Mouse (Mus musculus): ENCODE measurements around the gene Msi2. TPM values are rescaled to one million over a fixed set of nuclear protein-coding genes. Genes with fewer than 3 reads are reported as not detected.

Msi2 gene
- polyA plus RNA-seq, 1 experiment, result 14.4 TPM

GRCm38 (mm10) chr11:88364231-88364630, 354.1 kb downstream of the Msi2 start:
- Histone ChIP-seq H3K27me3 (replicated peaks) (no peaks in the 10 kb centered on the region), H3K4me1 (peaks cover 27% of the 10 kb centered on the region), H3K9me3 (no peaks in the 10 kb centered on the region), H3K4me3 (replicated peaks) (no peak overlapping the region), H3K36me3 (replicated peaks; ENCODE audit: low read length) (peaks cover 80% of the 10 kb centered on the region)
- TF ChIP-seq GATA1 (IDR thresholded peaks at IDR 0.05; ENCODE audit: borderline replicate concordance, low read length), result no peak
- TF ChIP-seq FLI1 (IDR thresholded peaks at IDR 0.05; ENCODE audit: low read length), result no peak

- peaks cover 74% of the 10 kb centered on the region for H3K36me3 ChIP-seq (replicated peaks; ENCODE audit: low read length)
- no peak overlapping the region for H3K4me3 ChIP-seq (replicated peaks)
- TF ChIP-seq FLI1 (IDR thresholded peaks at IDR 0.05; ENCODE audit: low read length), result no peak
- TF ChIP-seq GATA1 (IDR thresholded peaks at IDR 0.05; ENCODE audit: borderline replicate concordance, low read length), result no peak
- H3K9me3 ChIP-seq, result no peaks in the 10 kb centered on the region
- no peaks in the 10 kb centered on the region for H3K27me3 ChIP-seq (replicated peaks)
- peaks cover 22% of the 10 kb centered on the region for H3K4me1 ChIP-seq
Measured at GRCm38 (mm10) chr11:88363481-88363880, 354.8 kb downstream of the Msi2 start.

DNA sequence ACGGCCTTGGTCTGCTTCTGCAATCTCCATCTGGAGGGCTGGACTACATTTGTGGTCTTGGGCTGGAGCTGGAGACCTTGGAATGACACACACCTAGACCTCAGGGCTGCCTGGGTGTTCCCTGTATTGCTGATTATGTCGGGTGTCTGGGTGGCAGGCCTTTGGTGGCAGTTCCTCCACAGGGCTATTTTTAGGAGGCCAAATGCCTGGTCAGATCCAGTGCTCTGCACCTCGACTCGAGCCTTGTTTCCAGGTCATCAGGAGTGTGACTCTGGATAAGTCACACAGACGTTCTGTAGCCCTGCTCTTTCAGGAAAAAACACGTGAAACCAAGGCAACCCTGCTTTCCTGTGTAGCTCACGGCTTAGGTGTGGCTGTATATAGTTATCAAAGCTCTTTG, 358.6 kb downstream of the Msi2 start:
- Histone ChIP-seq H3K36me3 (replicated peaks; ENCODE audit: low read length) (peaks cover 61% of the 10 kb centered on the region), H3K4me1 (peaks cover 13% of the 10 kb centered on the region), H3K9me3 (no peaks in the 10 kb centered on the region), H3K4me3 (replicated peaks) (no peak overlapping the region), H3K27me3 (replicated peaks) (no peaks in the 10 kb centered on the region)
- no peak for TF ChIP-seq FLI1 (IDR thresholded peaks at IDR 0.05; ENCODE audit: low read length)
- no peak for TF ChIP-seq GATA1 (IDR thresholded peaks at IDR 0.05; ENCODE audit: borderline replicate concordance, low read length)

- H3K4me1 ChIP-seq, result peaks cover 16% of the 10 kb centered on the region
- TF ChIP-seq FLI1 (IDR thresholded peaks at IDR 0.05; ENCODE audit: low read length) (no peak), GATA1 (IDR thresholded peaks at IDR 0.05; ENCODE audit: borderline replicate concordance, low read length) (no peak)
Measured at GRCm38 (mm10) chr11:88357325-88357724, 361.0 kb downstream of the Msi2 start.

DNA sequence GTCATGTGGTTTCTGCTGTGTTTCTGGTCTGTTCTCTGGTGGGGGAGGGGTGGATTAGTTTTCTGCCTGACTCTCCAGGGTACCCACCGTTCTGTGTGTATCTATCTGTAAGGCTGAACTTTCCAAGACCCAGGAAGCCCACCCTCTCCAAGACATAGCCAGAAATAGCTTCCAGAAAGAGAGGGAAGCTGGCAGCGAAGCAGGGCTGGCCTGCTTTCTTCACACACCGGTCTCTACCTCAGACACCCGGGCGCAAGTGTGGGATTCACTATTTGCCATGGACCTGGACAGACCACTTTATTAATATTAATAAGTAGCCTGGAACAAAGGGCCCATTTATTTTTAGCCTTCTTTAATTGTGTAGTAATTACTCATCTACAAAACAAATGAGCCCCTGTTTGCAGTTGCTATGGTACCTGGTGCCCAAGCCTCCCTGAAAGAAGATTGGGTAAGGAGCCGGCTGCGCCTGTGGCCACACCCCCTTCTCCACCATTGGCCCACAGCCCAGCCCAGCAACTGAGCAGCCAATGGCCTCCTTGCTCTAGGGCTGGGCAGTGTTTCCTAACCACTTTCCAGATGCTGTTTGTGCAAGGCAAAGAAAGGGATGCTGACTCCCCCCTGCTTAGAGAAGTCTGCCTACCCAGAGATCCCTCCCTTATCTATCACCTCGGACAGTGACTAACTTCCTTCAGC, 361.6 kb downstream of the Msi2 start:
- no peaks in the 10 kb centered on the region for H3K27me3 ChIP-seq (replicated peaks)
- H3K4me3 ChIP-seq (replicated peaks), result no peak overlapping the region
- peaks cover 65% of the 10 kb centered on the region for H3K36me3 ChIP-seq (replicated peaks; ENCODE audit: low read length)
- H3K4me1 ChIP-seq, result peaks cover 21% of the 10 kb centered on the region
- H3K9me3 ChIP-seq, result no peaks in the 10 kb centered on the region
- no peak for TF ChIP-seq GATA1 (IDR thresholded peaks at IDR 0.05; ENCODE audit: borderline replicate concordance, low read length)
- no peak for TF ChIP-seq FLI1 (IDR thresholded peaks at IDR 0.05; ENCODE audit: low read length)

More at GRCm38 (mm10) chr11:88357325-88357724, 361.0 kb downstream of the Msi2 start:
- Histone ChIP-seq H3K4me3 (replicated peaks) (no peak overlapping the region), H3K27me3 (replicated peaks) (no peaks in the 10 kb centered on the region), H3K9me3 (no peaks in the 10 kb centered on the region), H3K36me3 (replicated peaks; ENCODE audit: low read length) (peaks cover 62% of the 10 kb centered on the region)

DNA sequence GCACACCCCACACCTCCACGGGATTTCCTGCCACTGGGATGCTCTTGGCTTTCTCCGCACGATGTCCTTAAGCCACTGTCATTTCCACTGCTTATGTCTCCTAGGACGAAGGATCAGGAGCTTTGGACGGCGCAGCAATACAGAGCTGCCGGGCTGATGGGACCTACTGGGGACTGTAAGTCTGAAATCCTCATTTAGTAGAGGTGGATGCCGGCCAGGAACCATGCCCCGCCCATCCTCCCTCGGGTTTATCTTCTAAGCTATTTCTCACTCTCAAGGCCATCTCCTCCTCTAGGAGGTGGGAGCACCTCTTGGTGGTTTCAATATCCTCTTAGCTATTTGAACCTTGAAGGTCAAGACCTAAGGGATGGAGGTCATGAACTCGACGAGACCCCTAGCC, 362.3 kb downstream of the Msi2 start:
- H3K4me1 ChIP-seq, result peaks cover 22% of the 10 kb centered on the region
- peaks cover 59% of the 10 kb centered on the region for H3K36me3 ChIP-seq (replicated peaks; ENCODE audit: low read length)
- no peaks in the 10 kb centered on the region for H3K27me3 ChIP-seq (replicated peaks)
- no peaks in the 10 kb centered on the region for H3K9me3 ChIP-seq
- TF ChIP-seq FLI1 (IDR thresholded peaks at IDR 0.05; ENCODE audit: low read length), result no peak
- TF ChIP-seq GATA1 (IDR thresholded peaks at IDR 0.05; ENCODE audit: borderline replicate concordance, low read length), result no peak
- H3K4me3 ChIP-seq (replicated peaks), result no peak overlapping the region

DNA sequence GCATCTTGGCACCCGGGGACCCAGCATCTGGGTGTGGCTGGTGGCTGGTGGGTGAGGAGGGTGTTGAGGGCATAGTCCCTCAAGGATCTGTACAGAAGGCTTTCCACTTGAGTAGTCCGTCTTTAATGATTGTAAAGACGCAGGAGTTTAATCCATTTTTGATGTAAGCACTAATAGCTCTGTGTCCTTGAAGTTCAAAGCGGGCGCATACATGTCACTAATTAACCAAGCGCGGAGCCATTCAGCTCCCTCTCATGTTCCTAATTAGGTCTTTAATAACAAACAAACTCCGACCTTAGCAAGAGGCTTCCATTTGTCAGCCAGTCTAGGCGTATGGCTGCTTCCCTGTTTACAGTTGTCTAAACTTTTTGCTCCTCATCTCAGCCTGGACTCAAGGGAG, 363.5 kb downstream of the Msi2 start:
- H3K36me3 ChIP-seq (replicated peaks; ENCODE audit: low read length), result peaks cover 52% of the 10 kb centered on the region
- H3K27me3 ChIP-seq (replicated peaks), result no peaks in the 10 kb centered on the region
- TF ChIP-seq FLI1 (IDR thresholded peaks at IDR 0.05; ENCODE audit: low read length) (no peak), GATA1 (IDR thresholded peaks at IDR 0.05; ENCODE audit: borderline replicate concordance, low read length) (no peak)
- H3K4me1 ChIP-seq, result peaks cover 22% of the 10 kb centered on the region
- H3K4me3 ChIP-seq (replicated peaks), result no peak overlapping the region
- H3K9me3 ChIP-seq, result no peaks in the 10 kb centered on the region

- no peaks in the 10 kb centered on the region for H3K27me3 ChIP-seq (replicated peaks)
- H3K4me3 ChIP-seq (replicated peaks), result no peak overlapping the region
- no peak for TF ChIP-seq GATA1 (IDR thresholded peaks at IDR 0.05; ENCODE audit: borderline replicate concordance, low read length)
- TF ChIP-seq FLI1 (IDR thresholded peaks at IDR 0.05; ENCODE audit: low read length), result no peak
- H3K36me3 ChIP-seq (replicated peaks; ENCODE audit: low read length), result peaks cover 69% of the 10 kb centered on the region
- H3K4me1 ChIP-seq, result peaks cover 13% of the 10 kb centered on the region
- no peaks in the 10 kb centered on the region for H3K9me3 ChIP-seq
Measured at GRCm38 (mm10) chr11:88351722-88352473, 366.4 kb downstream of the Msi2 start.

- no peaks in the 10 kb centered on the region for H3K9me3 ChIP-seq
- peaks cover 63% of the 10 kb centered on the region for H3K36me3 ChIP-seq (replicated peaks; ENCODE audit: low read length)
- peaks cover 12% of the 10 kb centered on the region for H3K4me1 ChIP-seq
- H3K4me3 ChIP-seq (replicated peaks), result no peak overlapping the region
- no peaks in the 10 kb centered on the region for H3K27me3 ChIP-seq (replicated peaks)
- no peak for TF ChIP-seq FLI1 (IDR thresholded peaks at IDR 0.05; ENCODE audit: low read length)
- no peak for TF ChIP-seq GATA1 (IDR thresholded peaks at IDR 0.05; ENCODE audit: borderline replicate concordance, low read length)
Measured at GRCm38 (mm10) chr11:88348690-88349089, 369.6 kb downstream of the Msi2 start.

- Histone ChIP-seq H3K36me3 (replicated peaks; ENCODE audit: low read length) (peaks cover 56% of the 10 kb centered on the region), H3K4me1 (peaks cover 12% of the 10 kb centered on the region), H3K4me3 (replicated peaks) (no peak overlapping the region), H3K27me3 (replicated peaks) (no peaks in the 10 kb centered on the region), H3K9me3 (no peaks in the 10 kb centered on the region)
- TF ChIP-seq GATA1 (IDR thresholded peaks at IDR 0.05; ENCODE audit: borderline replicate concordance, low read length), result no peak
- TF ChIP-seq FLI1 (IDR thresholded peaks at IDR 0.05; ENCODE audit: low read length), result no peak
Measured at GRCm38 (mm10) chr11:88348056-88348455, 370.3 kb downstream of the Msi2 start.
